Mouse (Mus musculus) midbrain, embryonic 10.5 days (tissue): ENCODE data around the gene App. TPM values are rescaled to one million over a fixed set of nuclear protein-coding genes. Genes with fewer than 3 reads are reported as not detected.
A peak's percentile ranks its signal among the peaks of the same experiment; 100 is the strongest.

ENCODE experiments used
- DNase-seq: peaks from one replicate; pipeline ENCODE4 v3.0.0-alpha.2; 2017; ENCODE audit warnings: low spot score
- H3K27ac ChIP-seq: fragments of 300-500 bp; sonication (generic); replicated peaks from 2 replicates; pipeline ENCODE4 v1.5.1; 2016; ENCODE audit warnings: mild to moderate bottlenecking
- H3K27me3 ChIP-seq: fragments of 300-500 bp; sonication (generic); 2 replicates; pipeline ENCODE4 v1.6.1; 2016; ENCODE audit warnings: low read depth, mild to moderate bottlenecking; ENCODE audit not compliant: poor library complexity, severe bottlenecking
- H3K36me3 ChIP-seq: fragments of 300-500 bp; sonication (generic); 2 replicates; pipeline ENCODE4 v1.6.1; 2016; ENCODE audit warnings: mild to moderate bottlenecking, moderate library complexity
- H3K4me1 ChIP-seq: fragments of 300-500 bp; sonication (generic); 2 replicates; pipeline ENCODE4 v1.6.1; 2016
- H3K4me3 ChIP-seq: fragments of 300-500 bp; sonication (generic); 2 replicates; pipeline ENCODE4 v1.5.1; 2016; ENCODE audit warnings: mild to moderate bottlenecking, moderate library complexity
- H3K9me3 ChIP-seq: fragments of 300-500 bp; sonication (generic); replicated peaks from 2 replicates; pipeline ENCODE4 v1.6.1; 2016; ENCODE audit warnings: mild to moderate bottlenecking
- WGBS: fragments of 180-500 bp; shearing (Covaris S2); methylation state at CpG from one replicate; pipeline ENCODE4 v1.1.7; 2016; 5-methylcytosine and 5-hydroxymethylcytosine counted together
- polyA plus RNA-seq: library from polyadenylated mRNA; unstranded; fragments of >200 nt; fragmentation: Nextera tagmentation; extraction: Ambion mirVana; gene quantifications from 2 replicates; pipeline ENCODE4 v1.2.1, GENCODE M21; 2016

App gene
- polyA plus RNA-seq, 1 experiment from 2014 or later = 107 TPM

DNA sequence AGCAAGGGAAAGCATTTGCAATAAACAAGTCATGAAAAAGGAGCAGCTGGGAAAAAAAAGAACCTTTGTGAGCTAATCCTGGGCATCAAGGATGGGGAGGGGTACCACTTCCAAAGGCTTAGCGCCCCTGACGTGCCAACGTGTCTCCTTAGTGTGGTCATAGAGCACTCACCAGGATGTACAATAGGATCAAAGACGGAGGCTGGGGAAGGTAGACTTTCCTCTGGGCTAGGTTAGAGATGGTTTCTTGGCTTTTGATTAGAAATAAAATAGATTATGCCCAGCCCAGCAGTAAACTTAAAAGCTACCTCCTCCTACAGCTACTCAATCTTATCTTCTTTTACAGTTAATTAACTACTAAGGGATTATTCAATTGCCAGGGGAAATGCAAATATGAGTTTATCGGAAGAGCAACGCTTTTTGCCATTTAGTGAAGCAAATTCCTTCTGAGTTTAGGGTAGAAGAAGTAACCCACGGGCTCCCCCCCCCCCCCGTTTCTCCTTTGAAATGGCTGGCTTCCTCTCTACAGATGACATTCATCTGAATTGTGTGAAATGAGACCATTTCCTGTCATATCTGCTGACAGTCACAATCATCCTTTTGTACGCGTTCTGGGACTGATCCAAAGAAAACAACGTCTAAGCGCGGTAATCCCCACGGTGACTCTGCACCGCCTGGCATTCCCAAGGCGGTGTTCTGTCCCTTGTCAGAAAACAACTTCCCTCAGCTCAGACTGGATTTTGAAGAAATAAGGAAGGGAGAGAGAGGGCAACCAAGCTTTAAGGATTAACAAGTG lies 201.8 kb downstream of the App start:
- no peaks in the 10 kb centered on the region for H3K9me3 ChIP-seq
- no peaks in the 10 kb centered on the region for H3K27me3 ChIP-seq
- no peak for DNase-seq
- H3K4me3 ChIP-seq = no peak overlapping the region
- peaks cover 15% of the 10 kb centered on the region; the same call in 1 of the 2 replicates for H3K4me1 ChIP-seq
- 79% methylated on average over 16 of the region's 16 CpGs for WGBS
- peaks cover 86% of the 10 kb centered on the region for H3K36me3 ChIP-seq
- no peak overlapping the region for H3K27ac ChIP-seq

DNA sequence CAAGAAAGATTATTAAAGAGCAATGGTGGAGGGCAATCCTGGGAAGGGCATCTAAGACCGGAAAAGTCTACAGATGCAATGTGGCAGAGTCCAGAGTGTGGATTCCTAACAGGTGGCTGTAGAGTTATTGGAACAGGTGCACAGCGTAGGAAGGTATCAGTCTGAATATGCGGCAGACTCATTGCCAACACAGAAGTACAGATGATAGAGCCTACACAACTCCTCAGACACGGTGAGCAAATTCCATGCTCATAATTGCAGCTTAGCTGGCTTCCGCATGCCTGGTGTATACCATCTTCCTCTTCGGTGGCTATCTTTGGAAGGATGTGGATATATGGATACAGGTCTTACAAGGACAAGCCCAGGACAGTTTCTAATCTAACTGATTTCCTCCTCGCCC lies 204.5 kb downstream of the App start:
- Histone ChIP-seq H3K36me3 (peaks cover 88% of the 10 kb centered on the region), H3K27ac (no peak overlapping the region), H3K4me1 (peaks cover 15% of the 10 kb centered on the region; the same call in 1 of the 2 replicates), H3K9me3 (no peaks in the 10 kb centered on the region), H3K4me3 (no peak overlapping the region), H3K27me3 (no peaks in the 10 kb centered on the region)
- no peak for DNase-seq
- 95% methylated on average over 7 of the region's 7 CpGs for WGBS

DNA sequence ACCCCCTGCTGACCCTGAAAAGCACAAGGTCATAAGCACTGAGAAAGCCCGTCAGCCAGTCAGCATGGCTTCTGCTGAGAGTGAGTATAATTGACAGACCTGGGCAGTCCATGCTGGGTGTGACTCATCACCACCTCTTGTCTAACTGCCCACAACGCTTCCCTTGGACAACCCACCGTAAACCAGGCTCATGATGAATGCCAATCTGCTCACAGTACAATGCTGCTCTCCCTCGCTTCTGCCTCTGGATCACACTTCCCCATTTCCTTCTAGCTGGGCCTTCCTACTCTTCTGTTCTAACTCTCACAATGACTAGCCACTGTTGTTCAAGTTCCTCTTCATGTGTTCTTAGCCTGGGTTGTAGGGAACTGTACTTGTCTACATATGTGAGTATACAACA lies 206.6 kb downstream of the App start:
- peaks cover 89% of the 10 kb centered on the region for H3K36me3 ChIP-seq

DNA sequence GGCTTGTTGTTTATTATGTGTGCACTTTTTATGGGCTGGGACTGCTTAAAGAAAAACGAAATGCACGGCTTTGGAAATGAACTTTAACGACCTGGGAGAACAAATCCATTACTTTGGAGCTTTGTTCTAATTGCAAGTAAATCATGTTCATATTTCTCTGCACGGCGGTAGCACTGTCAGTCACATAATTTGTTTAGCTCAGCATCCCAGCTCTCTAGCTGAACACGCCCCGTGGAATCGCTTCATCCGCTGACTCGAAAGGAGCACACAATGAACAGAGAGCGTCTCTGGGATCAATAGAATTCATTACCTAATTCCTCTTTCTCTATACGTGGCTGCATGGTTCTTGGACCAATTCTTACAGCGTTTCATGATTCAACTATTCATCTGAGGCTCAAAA lies 207.5 kb downstream of the App start:
- Histone ChIP-seq H3K4me3 (no peak overlapping the region), H3K9me3 (no peaks in the 10 kb centered on the region), H3K36me3 (peaks cover 90% of the 10 kb centered on the region), H3K4me1 (0 out of 2 replicates have a peak, but pooled peaks cover 4% of the 10 kb centered on the region), H3K27me3 (no peaks in the 10 kb centered on the region), H3K27ac (no peak overlapping the region)
- WGBS = 86% methylated on average over 13 of the region's 13 CpGs
- no peak for DNase-seq

More for the DNA sequence above, 206.6 kb downstream of the App start:
- H3K27me3 ChIP-seq = no peaks in the 10 kb centered on the region
- DNase-seq = no peak
- no peaks in the 10 kb centered on the region for H3K9me3 ChIP-seq
- 75% methylated on average over 4 of the region's 4 CpGs for WGBS
- 0 out of 2 replicates have a peak, but pooled peaks cover 9% of the 10 kb centered on the region for H3K4me1 ChIP-seq
- 0 out of 2 replicates have a peak overlapping the region, but pooled peaks have one; percentile 25 for H3K27ac ChIP-seq
- no peak overlapping the region for H3K4me3 ChIP-seq

DNA sequence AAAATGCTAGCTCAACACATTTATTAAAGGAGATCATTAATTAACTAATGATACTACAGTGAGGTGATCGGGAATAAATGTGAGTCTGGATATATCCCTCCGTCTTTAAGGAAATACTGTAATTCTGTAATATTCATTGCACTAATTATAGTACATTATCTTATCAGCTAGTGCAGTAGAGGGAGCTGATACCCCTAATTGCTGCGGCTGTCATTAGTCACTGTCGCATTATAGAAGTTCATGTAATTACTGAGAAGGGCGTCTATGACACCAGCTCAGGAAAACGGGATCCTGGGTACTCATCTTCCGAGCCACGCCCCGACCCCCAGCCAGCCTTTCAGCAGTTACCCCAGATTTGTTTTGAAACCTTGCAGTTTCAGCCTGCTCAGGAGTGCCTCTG lies 209.6 kb downstream of the App start:
- H3K27ac ChIP-seq = no peak overlapping the region
- WGBS = 94% methylated on average over 9 of the region's 9 CpGs

DNA sequence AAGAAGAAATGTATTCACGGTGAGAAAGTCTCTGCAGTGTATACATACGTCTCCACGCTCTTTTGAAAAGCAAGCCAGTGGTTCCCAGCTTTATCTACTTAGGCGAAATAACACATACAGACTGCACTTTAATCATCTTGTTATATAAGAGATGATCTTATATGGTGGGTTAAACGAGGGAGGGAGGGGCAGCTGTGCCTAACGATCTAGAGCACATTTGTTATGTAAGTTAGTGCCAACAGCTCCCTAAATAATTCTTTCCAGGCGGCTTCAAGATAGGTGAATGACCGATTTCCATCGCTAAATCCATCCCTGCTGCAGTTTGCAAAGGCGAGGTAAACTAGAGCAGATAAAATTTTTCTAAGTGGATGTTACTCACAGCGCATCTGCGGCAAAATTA lies 210.0 kb downstream of the App start:
- Histone ChIP-seq H3K9me3 (no peaks in the 10 kb centered on the region), H3K36me3 (peaks cover 89% of the 10 kb centered on the region), H3K4me3 (no peak overlapping the region), H3K4me1 (0 out of 2 replicates have a peak, but pooled peaks cover 4% of the 10 kb centered on the region), H3K27ac (no peak overlapping the region), H3K27me3 (no peaks in the 10 kb centered on the region)
- 95% methylated on average over 12 of the region's 12 CpGs for WGBS
- DNase-seq = no peak

More for the DNA sequence above, 209.6 kb downstream of the App start:
- Histone ChIP-seq H3K4me1 (0 out of 2 replicates have a peak, but pooled peaks cover 4% of the 10 kb centered on the region), H3K9me3 (no peaks in the 10 kb centered on the region), H3K36me3 (peaks cover 92% of the 10 kb centered on the region), H3K27me3 (no peaks in the 10 kb centered on the region), H3K4me3 (no peak overlapping the region)
- no peak for DNase-seq

DNA sequence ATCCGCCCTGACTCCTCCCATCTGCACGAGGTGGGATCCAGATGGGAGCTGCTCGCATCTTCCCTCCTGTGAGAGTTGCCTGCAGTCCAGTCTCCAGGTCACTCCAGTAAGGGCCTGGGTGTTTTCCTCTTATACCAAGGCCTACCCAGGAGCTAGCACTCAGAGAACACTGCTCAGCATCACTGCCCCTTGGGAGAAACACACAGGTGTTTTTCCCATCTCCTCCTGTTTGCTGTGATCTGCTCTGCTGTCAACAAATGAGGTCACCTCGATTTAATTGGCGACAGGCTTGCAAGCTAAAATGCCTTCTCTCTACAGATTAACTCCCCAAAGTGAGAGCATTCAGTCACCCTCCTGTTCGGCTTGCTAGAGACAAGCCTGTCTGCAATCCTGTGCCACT lies 216.3 kb downstream of the App start:
- 70% methylated on average over 6 of the region's 6 CpGs for WGBS
- no peak for DNase-seq
- no peak overlapping the region for H3K4me3 ChIP-seq
- H3K36me3 ChIP-seq = peaks cover 48% of the 10 kb centered on the region
- H3K27ac ChIP-seq = no peak overlapping the region
- peaks cover 24% of the 10 kb centered on the region for H3K4me1 ChIP-seq
- H3K9me3 ChIP-seq = no peaks in the 10 kb centered on the region
- H3K27me3 ChIP-seq = no peaks in the 10 kb centered on the region

DNA sequence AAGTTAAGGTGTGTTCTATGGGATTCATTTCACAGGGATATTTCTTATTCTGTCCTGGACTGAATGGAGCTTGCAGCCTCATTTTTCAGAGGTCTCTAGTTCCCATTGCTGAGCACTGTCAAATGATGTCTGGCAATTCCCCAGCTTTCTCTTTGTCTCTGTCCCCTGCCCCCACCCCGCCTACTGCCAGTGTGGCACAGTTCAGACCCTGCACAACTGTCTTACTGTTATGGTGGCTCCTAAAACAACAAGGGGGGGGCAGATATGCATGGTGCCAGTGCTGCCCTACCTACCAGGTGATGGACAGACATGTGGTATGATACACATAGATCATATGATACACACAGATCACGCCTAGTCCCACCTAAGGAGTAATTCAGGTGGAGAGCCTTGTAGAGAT lies 216.9 kb downstream of the App start:
- no peak overlapping the region for H3K4me3 ChIP-seq
- H3K36me3 ChIP-seq = peaks cover 46% of the 10 kb centered on the region
- H3K27ac ChIP-seq = 0 out of 2 replicates have a peak overlapping the region, but pooled peaks have one; percentile 17
- 91% methylated on average over 2 of the region's 2 CpGs for WGBS
- DNase-seq = no peak
- no peaks in the 10 kb centered on the region for H3K9me3 ChIP-seq
- H3K4me1 ChIP-seq = peaks cover 24% of the 10 kb centered on the region
- H3K27me3 ChIP-seq = no peaks in the 10 kb centered on the region

DNA sequence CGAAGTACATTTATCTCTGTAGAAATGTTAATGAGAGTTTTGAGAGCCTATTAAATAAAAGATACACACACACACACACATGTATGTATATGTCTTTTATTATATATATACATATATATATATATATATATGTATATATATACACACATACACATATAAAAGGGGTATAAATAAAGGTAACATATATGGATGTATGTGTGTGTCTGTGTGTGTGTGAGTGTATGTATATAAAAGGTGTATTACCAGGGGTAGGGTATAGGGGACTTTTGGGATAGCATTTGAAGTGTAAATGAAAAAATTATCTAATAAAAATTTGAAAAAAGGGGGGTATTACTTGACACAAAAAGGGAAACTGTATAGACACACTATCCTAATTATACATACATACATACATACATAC lies 217.7 kb downstream of the App start:
- no peaks in the 10 kb centered on the region for H3K27me3 ChIP-seq
- 81% methylated on average over 1 of the region's 1 CpGs for WGBS
- no peak overlapping the region for H3K4me3 ChIP-seq
- no peak overlapping the region for H3K27ac ChIP-seq
- peaks cover 24% of the 10 kb centered on the region for H3K4me1 ChIP-seq
- H3K9me3 ChIP-seq = no peaks in the 10 kb centered on the region
- DNase-seq = no peak
- peaks cover 41% of the 10 kb centered on the region for H3K36me3 ChIP-seq

DNA sequence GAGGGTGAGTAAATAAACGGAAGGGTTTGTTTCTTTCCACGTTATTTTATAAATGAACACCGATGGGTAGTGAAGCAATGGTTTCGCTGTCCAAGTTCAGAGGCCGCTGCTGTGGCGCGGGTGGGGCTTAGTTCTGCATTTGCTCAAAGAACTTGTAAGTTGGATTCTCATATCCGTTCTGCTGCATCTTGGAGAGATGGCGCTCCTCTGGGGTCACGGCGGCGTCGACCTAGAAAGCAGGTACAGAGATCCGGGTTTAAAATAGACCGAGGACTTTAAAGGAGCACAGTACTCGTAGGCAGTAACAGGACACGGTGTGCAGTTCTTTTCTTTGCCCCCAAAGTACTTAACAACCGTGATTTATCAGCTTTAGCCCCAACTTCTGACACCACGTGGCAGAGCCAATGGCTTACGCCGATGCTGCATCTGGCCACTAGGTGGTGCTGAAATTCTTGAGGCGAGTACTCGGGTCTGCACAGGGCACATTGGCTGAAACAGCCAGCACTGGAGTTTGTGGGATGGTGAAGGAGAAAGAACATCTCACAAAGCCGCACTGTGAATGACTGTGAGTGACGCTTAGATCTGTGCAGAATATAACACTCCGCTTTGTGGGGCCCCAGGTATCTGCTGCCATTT lies 218.2 kb downstream of the App start:
- H3K4me3 ChIP-seq = no peak overlapping the region
- H3K36me3 ChIP-seq = peaks cover 35% of the 10 kb centered on the region
- WGBS = 34% methylated on average over 26 of the region's 26 CpGs

DNA sequence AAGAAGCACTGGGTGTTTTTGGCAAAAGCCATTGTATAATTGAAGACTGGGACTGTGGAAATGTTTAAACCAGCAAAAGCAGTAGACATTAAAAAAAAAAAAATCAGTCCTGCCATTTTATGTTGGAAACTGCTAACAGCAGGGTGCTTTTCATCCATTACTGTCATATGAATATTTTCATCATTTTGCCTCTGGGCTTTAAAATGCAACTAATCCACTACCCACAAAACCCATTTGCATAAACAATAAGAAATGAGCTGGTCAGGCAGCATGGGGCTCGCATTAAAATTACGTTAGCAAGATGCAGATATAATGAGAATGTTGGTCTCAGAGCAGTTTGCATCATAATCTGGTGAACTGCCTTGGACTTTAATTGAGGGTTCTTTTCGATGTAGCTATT lies 242.5 kb downstream of the App start:
- H3K36me3 ChIP-seq = no peaks in the 10 kb centered on the region
- no peak for DNase-seq
- WGBS = 78% methylated on average over 3 of the region's 3 CpGs
- no peak overlapping the region for H3K4me3 ChIP-seq
- H3K27ac ChIP-seq = no peak overlapping the region
- no peaks in the 10 kb centered on the region for H3K4me1 ChIP-seq
- H3K27me3 ChIP-seq = no peaks in the 10 kb centered on the region
- no peaks in the 10 kb centered on the region for H3K9me3 ChIP-seq

More for the DNA sequence above, 218.2 kb downstream of the App start:
- Histone ChIP-seq H3K27ac (no peak overlapping the region), H3K4me1 (peaks cover 24% of the 10 kb centered on the region), H3K9me3 (no peaks in the 10 kb centered on the region), H3K27me3 (no peaks in the 10 kb centered on the region)
- peak; percentile 84 for DNase-seq

DNA sequence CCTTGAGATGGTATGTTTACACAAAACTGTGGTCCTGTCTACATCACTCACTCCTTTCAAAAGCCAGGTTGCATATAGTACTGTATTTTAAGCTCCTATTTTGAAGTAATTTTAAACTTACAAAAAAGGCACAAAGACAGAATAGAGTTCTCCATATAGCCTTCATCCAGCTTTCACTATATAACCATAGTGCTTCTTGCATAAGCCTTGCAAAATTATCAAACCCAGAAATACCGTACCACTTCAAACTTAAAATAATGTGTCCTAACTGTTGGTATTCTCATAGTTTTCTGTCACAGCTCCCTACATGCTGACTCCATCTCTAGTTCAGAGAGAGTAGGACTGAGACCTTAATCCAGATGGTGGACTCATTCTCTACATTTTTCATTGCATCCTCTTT lies 245.7 kb downstream of the App start:
- H3K9me3 ChIP-seq = no peaks in the 10 kb centered on the region
- H3K27ac ChIP-seq = no peak overlapping the region
- H3K4me1 ChIP-seq = no peaks in the 10 kb centered on the region
- no peak overlapping the region for H3K4me3 ChIP-seq
- H3K36me3 ChIP-seq = no peaks in the 10 kb centered on the region
- no peak for DNase-seq
- WGBS = 92% methylated on average over 1 of the region's 1 CpGs
- no peaks in the 10 kb centered on the region for H3K27me3 ChIP-seq
